Mouse (Mus musculus): ENCODE measurements around the gene Ptprh.
A peak's percentile ranks its signal among the peaks of the same experiment; 100 is the strongest.

Gene Ptprh

DNA sequence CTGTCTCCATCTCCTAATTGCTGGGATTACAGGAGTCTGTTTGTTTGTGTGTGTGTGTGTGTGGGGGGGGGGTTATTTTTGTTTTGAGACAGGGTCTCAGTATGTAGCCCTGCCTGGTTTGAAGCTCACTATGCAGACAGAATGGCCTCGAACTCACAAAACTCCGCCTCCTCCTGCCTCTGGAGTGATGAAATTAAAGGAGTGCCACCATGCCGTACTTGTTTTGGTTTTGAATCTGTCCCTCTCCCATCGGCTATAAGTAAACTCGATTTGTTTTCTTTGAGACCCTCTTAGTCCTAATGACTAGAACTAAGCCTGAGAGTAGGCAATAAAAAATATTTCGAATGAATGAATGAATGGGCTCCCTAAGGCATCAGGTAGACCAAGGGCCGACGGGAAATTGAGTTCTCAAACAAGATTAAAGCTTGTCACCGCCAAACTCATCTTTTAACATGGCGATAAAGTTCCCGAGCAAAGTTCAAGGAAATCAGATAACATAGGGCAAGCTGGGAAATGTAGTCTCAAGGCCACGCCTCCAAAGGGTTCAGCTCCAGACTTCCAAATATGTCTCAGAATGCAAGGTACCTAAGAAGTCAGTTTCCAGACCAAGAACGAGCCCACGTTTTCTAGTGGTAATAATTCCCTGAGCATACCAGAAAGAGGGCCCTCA is 101.3 kb downstream of the Ptprh start:
- no peak for DNase-seq (ENCODE audit: extremely low spot score, low read depth, low spot score)

- peak; percentile 80 for DNase-seq (ENCODE audit: extremely low spot score, low read depth, low spot score)
These were observed 102.1 kb downstream of the Ptprh start, which contains the start of gene Ppp1r12c for GRCm38 (mm10) chr7:4501558-4502397. Gene Ppp1r12c (minus strand): TSS chr7:4501680.

GRCm38 (mm10) chr7:4500892-4501471 is 102.9 kb downstream of the Ptprh start:
- DNase-seq (ENCODE audit: extremely low spot score, low read depth, low spot score), result no peak

DNA sequence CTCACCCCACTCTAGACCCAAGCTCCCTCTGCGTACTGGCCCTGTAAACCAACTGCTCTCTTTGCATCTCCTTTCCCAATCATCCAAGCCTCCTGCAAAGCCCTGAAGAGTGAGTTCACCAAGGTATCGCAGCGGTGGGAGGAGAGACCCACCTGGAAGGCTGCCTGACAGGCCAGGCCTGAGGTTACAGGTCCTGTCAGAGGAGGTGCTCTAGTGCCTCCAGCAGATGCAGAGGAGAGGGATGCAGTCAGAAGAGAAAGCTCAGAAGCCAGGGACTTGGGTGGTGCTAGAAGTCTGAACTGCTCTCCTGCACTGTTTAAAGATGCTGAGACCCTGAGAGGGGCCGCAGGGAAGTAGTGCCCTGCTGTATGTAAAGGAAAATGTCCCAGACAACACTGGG is 104.8 kb downstream of the Ptprh start:
- no peak for DNase-seq (ENCODE audit: extremely low spot score, low read depth, low spot score)

Measured in hindlimb bud, embryonic 11.5 days (tissue).